Mouse (Mus musculus) forebrain, embryonic 15.5 days (tissue): Measurements from ENCODE around the gene Adgra3. TPM values are rescaled to one million over a fixed set of nuclear protein-coding genes. Genes with fewer than 3 reads are reported as not detected.

Experiments used
- ATAC-seq: fragments of 200-750 bp; cut with Nextera tagmentation; replicated peaks from 2 replicates; pipeline ENCODE4 v1.8.0; 2017; ENCODE audit warnings: mild to moderate bottlenecking, moderate TSS enrichment, moderate library complexity
- H3K27ac ChIP-seq: fragments of 300-500 bp; sonication (generic); replicated peaks from 2 replicates; pipeline ENCODE4 v1.5.1; 2015; ENCODE audit warnings: mild to moderate bottlenecking, inconsistent platforms
- H3K27me3 ChIP-seq: fragments of 300-500 bp; sonication (generic); 2 replicates; pipeline ENCODE4 v1.6.1; 2015; ENCODE audit warnings: inconsistent platforms
- H3K36me3 ChIP-seq: fragments of 300-500 bp; sonication (generic); 2 replicates; pipeline ENCODE4 v1.6.1; 2015; ENCODE audit warnings: mild to moderate bottlenecking, inconsistent platforms
- H3K4me1 ChIP-seq: fragments of 300-500 bp; sonication (generic); 2 replicates; pipeline ENCODE4 v1.6.1; 2015; ENCODE audit warnings: inconsistent platforms
- H3K4me2 ChIP-seq: fragments of 300-500 bp; sonication (generic); replicated peaks from 2 replicates; pipeline ENCODE4 v1.6.1; 2015; ENCODE audit warnings: mild to moderate bottlenecking, inconsistent platforms
- H3K4me3 ChIP-seq: fragments of 300-500 bp; sonication (generic); 2 replicates; pipeline ENCODE4 v1.5.1; 2015; ENCODE audit warnings: mild to moderate bottlenecking, inconsistent platforms
- H3K9ac ChIP-seq: fragments of 300-500 bp; sonication (generic); replicated peaks from 2 replicates; pipeline ENCODE4 v1.6.1; 2015; ENCODE audit warnings: mild to moderate bottlenecking, inconsistent platforms
- H3K9me3 ChIP-seq: fragments of 300-500 bp; sonication (generic); 2 replicates; pipeline ENCODE4 v1.6.1; 2016; ENCODE audit warnings: inconsistent platforms
- WGBS: fragments of 180-500 bp; shearing (Covaris S2); methylation state at CpG from one replicate; pipeline ENCODE4 v1.1.7; 2015; ENCODE audit warnings: mixed read lengths; 5-methylcytosine and 5-hydroxymethylcytosine counted together
- polyA plus RNA-seq: library from polyadenylated mRNA; unstranded; fragments of >200 nt; fragmentation: Nextera tagmentation; extraction: Ambion mirVana; gene quantifications from 2 replicates; pipeline ENCODE4 v1.2.1, GENCODE M21; 2015

The Adgra3 gene
- polyA plus RNA-seq, 1 experiment from 2014 or later: 22.3 TPM

GRCm38 (mm10) chr5:49999764-50000163, 59.0 kb downstream of the Adgra3 start:
- no peaks in the 10 kb centered on the region for H3K9me3 ChIP-seq
- H3K36me3 ChIP-seq: peaks cover 9% of the 10 kb centered on the region
- no peak overlapping the region for H3K9ac ChIP-seq
- no peak overlapping the region for H3K4me2 ChIP-seq
- no peak overlapping the region for H3K27ac ChIP-seq
- no peaks in the 10 kb centered on the region for H3K27me3 ChIP-seq
- peaks cover 18% of the 10 kb centered on the region for H3K4me1 ChIP-seq
- ATAC-seq: no peak
- 69% methylated on average over 9 of the region's 9 CpGs for WGBS
- H3K4me3 ChIP-seq: no peak overlapping the region

- Histone ChIP-seq H3K4me2 (no peak overlapping the region), H3K27ac (peak overlapping the region; percentile 53), H3K4me3 (no peak overlapping the region), H3K9me3 (no peaks in the 10 kb centered on the region), H3K9ac (no peak overlapping the region), H3K36me3 (peaks cover 5% of the 10 kb centered on the region), H3K27me3 (no peaks in the 10 kb centered on the region), H3K4me1 (peaks cover 18% of the 10 kb centered on the region)
- 36% methylated on average over 6 of the region's 6 CpGs for WGBS
- ATAC-seq: peak; percentile 55; the same call in 1 of the 2 replicates
These were observed 61.8 kb downstream of the Adgra3 start for GRCm38 (mm10) chr5:49997019-49997418.

DNA sequence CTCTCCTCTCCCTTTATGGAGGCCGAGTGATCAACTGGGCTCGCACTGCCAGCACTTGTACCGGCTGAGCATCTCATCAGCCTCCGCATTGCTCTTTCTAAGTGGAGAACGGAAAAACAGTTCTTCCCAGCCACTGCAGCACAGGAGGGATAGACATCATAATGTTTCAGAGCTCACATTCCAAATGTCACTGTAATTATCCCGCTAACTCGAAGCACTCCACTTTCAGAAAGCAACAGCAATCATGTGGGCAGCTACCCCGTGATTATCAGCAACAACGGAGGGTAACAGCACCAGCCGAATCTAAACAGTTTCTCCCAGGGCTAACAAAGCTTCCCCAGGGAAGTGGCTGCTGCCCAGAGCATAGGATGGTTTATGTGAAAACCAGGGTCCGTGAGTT, 62.3 kb downstream of the Adgra3 start:
- Histone ChIP-seq H3K27ac (peak overlapping the region; percentile 53), H3K4me2 (no peak overlapping the region), H3K9ac (no peak overlapping the region), H3K36me3 (peaks cover 5% of the 10 kb centered on the region; the same call in 1 of the 2 replicates), H3K27me3 (no peaks in the 10 kb centered on the region), H3K4me1 (peaks cover 18% of the 10 kb centered on the region), H3K4me3 (no peak overlapping the region), H3K9me3 (no peaks in the 10 kb centered on the region)
- WGBS: 37% methylated on average over 11 of the region's 11 CpGs
- ATAC-seq: peak; percentile 67

DNA sequence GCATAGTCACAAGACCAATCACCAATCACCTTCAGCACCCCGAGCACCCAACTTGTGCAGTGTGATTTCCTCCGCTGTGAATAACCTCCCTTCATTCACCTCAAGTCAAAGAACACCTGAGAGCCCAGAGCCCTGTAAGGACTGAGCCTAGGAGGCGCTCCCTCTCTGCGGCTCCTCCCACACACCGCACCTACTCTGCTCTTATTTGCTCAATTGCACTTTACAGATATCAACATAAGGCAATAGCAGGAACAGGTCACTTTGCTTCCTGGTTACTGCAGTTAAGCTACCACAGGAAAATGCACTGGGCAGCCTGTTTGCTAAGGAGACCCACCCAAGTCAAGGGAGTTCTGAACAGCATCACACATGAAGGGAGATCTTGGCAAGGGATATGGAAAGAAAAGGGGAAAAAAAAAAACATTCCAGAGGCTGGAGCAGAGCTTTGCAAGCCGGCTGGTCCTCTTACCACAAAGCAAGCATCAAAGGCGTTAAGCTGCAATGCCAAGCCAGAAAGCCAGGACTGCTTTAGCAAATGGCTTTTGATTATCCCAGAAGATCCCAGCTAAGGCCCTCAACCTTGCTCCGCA, 68.0 kb downstream of the Adgra3 start:
- peaks cover 12% of the 10 kb centered on the region for H3K4me1 ChIP-seq
- H3K4me2 ChIP-seq: no peak overlapping the region
- no peak overlapping the region for H3K9ac ChIP-seq
- no peak overlapping the region for H3K4me3 ChIP-seq
- 87% methylated on average over 8 of the region's 8 CpGs for WGBS
- ATAC-seq: no peak
- H3K27ac ChIP-seq: no peak overlapping the region
- H3K9me3 ChIP-seq: no peaks in the 10 kb centered on the region
- peaks cover 1% of the 10 kb centered on the region; the same call in 1 of the 2 replicates for H3K36me3 ChIP-seq
- no peaks in the 10 kb centered on the region for H3K27me3 ChIP-seq

GRCm38 (mm10) chr5:49988015-49988798, 70.6 kb downstream of the Adgra3 start:
- Histone ChIP-seq H3K4me1 (peaks cover 12% of the 10 kb centered on the region), H3K27me3 (no peaks in the 10 kb centered on the region), H3K27ac (0 out of 2 replicates have a peak overlapping the region, but pooled peaks have one; percentile 2), H3K4me3 (no peak overlapping the region), H3K4me2 (no peak overlapping the region), H3K9me3 (no peaks in the 10 kb centered on the region), H3K9ac (no peak overlapping the region), H3K36me3 (peaks cover 4% of the 10 kb centered on the region; the same call in 1 of the 2 replicates)
- 39% methylated on average over 10 of the region's 10 CpGs for WGBS
- ATAC-seq: peak; percentile 65; the same call in 1 of the 2 replicates

- peaks cover 8% of the 10 kb centered on the region; the same call in 1 of the 2 replicates for H3K36me3 ChIP-seq
- no peak overlapping the region for H3K4me3 ChIP-seq
- no peak overlapping the region for H3K9ac ChIP-seq
- H3K4me1 ChIP-seq: peaks cover 2% of the 10 kb centered on the region; the same call in 1 of the 2 replicates
- WGBS: 63% methylated on average over 5 of the region's 5 CpGs
- H3K9me3 ChIP-seq: no peaks in the 10 kb centered on the region
- H3K4me2 ChIP-seq: no peak overlapping the region
- no peaks in the 10 kb centered on the region for H3K27me3 ChIP-seq
- H3K27ac ChIP-seq: no peak overlapping the region
- no peak for ATAC-seq
These were observed 78.1 kb downstream of the Adgra3 start for GRCm38 (mm10) chr5:49980727-49981126.

GRCm38 (mm10) chr5:49979246-49979645, 79.6 kb downstream of the Adgra3 start:
- ATAC-seq: no peak
- Histone ChIP-seq H3K4me3 (no peak overlapping the region), H3K9ac (no peak overlapping the region), H3K4me1 (peaks cover 2% of the 10 kb centered on the region; the same call in 1 of the 2 replicates), H3K27me3 (no peaks in the 10 kb centered on the region), H3K36me3 (peaks cover 6% of the 10 kb centered on the region; the same call in 1 of the 2 replicates), H3K27ac (no peak overlapping the region), H3K9me3 (no peaks in the 10 kb centered on the region), H3K4me2 (no peak overlapping the region)
- 92% methylated on average over 14 of the region's 14 CpGs for WGBS

DNA sequence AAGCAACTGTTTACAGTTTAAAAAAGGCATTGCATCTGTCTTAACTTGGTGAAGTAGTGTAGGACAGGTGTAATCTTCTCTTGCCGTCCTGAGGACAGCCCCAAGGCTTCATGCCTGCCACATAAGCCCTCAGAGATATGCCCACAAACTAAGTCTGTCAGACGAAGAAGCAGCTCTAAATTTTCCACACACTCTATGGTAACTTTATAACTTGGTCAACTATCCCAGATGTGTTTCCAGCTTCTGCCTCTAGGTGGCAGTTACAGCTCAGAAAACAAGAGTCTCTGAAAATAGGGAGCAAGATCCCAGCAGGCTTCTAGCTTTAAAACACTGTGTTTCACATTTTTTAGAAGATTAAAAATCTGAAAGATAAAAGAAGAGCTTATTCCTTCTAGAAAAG, 82.8 kb downstream of the Adgra3 start:
- no peaks in the 10 kb centered on the region for H3K9me3 ChIP-seq
- no peak overlapping the region for H3K4me2 ChIP-seq
- 62% methylated on average over 2 of the region's 2 CpGs for WGBS
- peak; percentile 62 for ATAC-seq
- H3K27ac ChIP-seq: no peak overlapping the region
- peaks cover 12% of the 10 kb centered on the region; the same call in 1 of the 2 replicates for H3K36me3 ChIP-seq
- no peak overlapping the region for H3K4me3 ChIP-seq
- no peak overlapping the region for H3K9ac ChIP-seq
- no peaks in the 10 kb centered on the region; the same call in 1 of the 2 replicates for H3K4me1 ChIP-seq
- no peaks in the 10 kb centered on the region for H3K27me3 ChIP-seq

- no peaks in the 10 kb centered on the region for H3K4me1 ChIP-seq
- no peak for ATAC-seq
- H3K9ac ChIP-seq: no peak overlapping the region
- H3K36me3 ChIP-seq: peaks cover 17% of the 10 kb centered on the region; the same call in 1 of the 2 replicates
- H3K27me3 ChIP-seq: no peaks in the 10 kb centered on the region
- WGBS: 93% methylated on average over 4 of the region's 4 CpGs
- no peak overlapping the region for H3K4me3 ChIP-seq
- H3K9me3 ChIP-seq: no peaks in the 10 kb centered on the region
- no peak overlapping the region for H3K27ac ChIP-seq
- H3K4me2 ChIP-seq: no peak overlapping the region
These were observed 84.6 kb downstream of the Adgra3 start for GRCm38 (mm10) chr5:49974211-49974610.

- Histone ChIP-seq H3K27ac (no peak overlapping the region), H3K4me2 (no peak overlapping the region), H3K4me1 (no peaks in the 10 kb centered on the region), H3K36me3 (peaks cover 12% of the 10 kb centered on the region; the same call in 1 of the 2 replicates), H3K9ac (no peak overlapping the region), H3K9me3 (no peaks in the 10 kb centered on the region), H3K4me3 (no peak overlapping the region), H3K27me3 (no peaks in the 10 kb centered on the region)
- ATAC-seq: no peak
- WGBS: 92% methylated on average over 8 of the region's 8 CpGs
These were observed 89.1 kb downstream of the Adgra3 start for GRCm38 (mm10) chr5:49969660-49970059.

DNA sequence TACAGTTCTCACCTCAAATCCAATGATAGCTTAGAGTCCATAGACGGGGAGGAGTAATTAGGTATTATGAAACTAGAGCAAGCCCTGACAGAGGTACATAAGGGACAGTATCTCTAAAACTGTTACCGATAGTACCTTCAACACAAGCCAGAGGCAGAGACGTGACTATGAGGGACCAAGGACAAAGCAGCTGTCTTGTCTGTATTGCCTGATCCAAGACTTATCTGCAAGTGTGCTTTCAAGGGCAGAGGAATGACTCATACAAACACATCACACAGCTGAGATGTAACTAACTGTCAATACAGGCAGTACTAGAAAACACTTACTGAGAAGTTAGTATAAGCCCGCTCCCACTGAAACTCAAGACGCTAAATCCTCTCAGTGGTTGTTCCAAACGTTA, 91.1 kb downstream of the Adgra3 start:
- Histone ChIP-seq H3K27ac (no peak overlapping the region), H3K4me2 (no peak overlapping the region)
- WGBS: 95% methylated on average over 6 of the region's 6 CpGs

DNA sequence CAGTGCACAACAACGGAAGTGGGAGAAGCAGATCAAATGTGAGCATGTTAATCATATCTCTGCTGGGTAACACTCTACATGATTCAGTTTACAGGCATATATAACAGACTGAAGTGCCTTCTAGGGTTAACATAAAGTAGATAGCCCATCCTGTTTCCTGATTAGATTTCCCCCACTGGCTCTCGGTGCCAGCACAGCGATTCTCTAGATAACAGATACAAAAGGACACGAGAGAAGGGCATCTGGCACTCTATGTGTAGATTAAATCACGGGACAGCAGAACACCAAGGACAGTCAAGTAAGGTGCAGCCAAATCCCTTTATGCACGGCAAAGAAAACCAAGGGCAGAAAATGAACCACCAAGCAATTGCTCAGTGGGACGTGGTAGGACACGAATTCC, 93.0 kb downstream of the Adgra3 start:
- ATAC-seq: no peak
- 85% methylated on average over 8 of the region's 8 CpGs for WGBS
- Histone ChIP-seq H3K9ac (no peak overlapping the region), H3K9me3 (no peaks in the 10 kb centered on the region), H3K36me3 (peaks cover 18% of the 10 kb centered on the region), H3K4me3 (no peak overlapping the region), H3K4me2 (no peak overlapping the region), H3K27ac (no peak overlapping the region), H3K4me1 (no peaks in the 10 kb centered on the region), H3K27me3 (no peaks in the 10 kb centered on the region)

More for the DNA sequence above, 91.1 kb downstream of the Adgra3 start:
- no peaks in the 10 kb centered on the region for H3K9me3 ChIP-seq
- H3K4me3 ChIP-seq: no peak overlapping the region
- no peak overlapping the region for H3K9ac ChIP-seq
- peaks cover 17% of the 10 kb centered on the region; the same call in 1 of the 2 replicates for H3K36me3 ChIP-seq
- H3K4me1 ChIP-seq: no peaks in the 10 kb centered on the region
- ATAC-seq: no peak
- H3K27me3 ChIP-seq: no peaks in the 10 kb centered on the region
